In genomic region chr4:63706279-63706971, GRCm38 (mm10) we compare ENCODE assay signal across 27 mouse cellular contexts. TPM values are rescaled to one million over a fixed set of nuclear protein-coding genes. Genes with fewer than 3 reads are reported as not detected.
DNase-seq lines count a peak whose midpoint lies in the region; ATAC-seq and TF ChIP-seq lines count a peak whose summit lies in the region.
"Had no signal": no experiment of that assay in that cellular context is flagged by ENCODE, and none has a peak within 500 bp of the region (broad histone marks: within the 10 kb centered on the region; RNA-seq: fewer than 3 reads in every experiment).

No protein-coding gene starts in this region.

- TF ChIP-seq POLR2A in brain, embryonic 14.5 days (IDR thresholded peaks at IDR 0.05; ENCODE audit: borderline replicate concordance, extremely low read depth, insufficient read depth, insufficient read length, poor library complexity, severe bottlenecking): no peak

- no peak overlapping the region for H3K4me2 ChIP-seq in forebrain, embryonic 13.5 days
- H3K4me2 ChIP-seq in hindbrain, embryonic 16.5 days (ENCODE audit: low read length): no peak overlapping the region
- no peak overlapping the region for H3K4me2 ChIP-seq in midbrain, embryonic 15.5 days
- H3K4me2 ChIP-seq: embryonic facial prominence, embryonic 13.5 days; hindbrain, embryonic 15.5 days had no signal

- no peak for DNase-seq in forebrain, embryonic 10.5 days (ENCODE audit: extremely low spot score, low spot score)
- no peak for DNase-seq in hindbrain, embryonic 10.5 days (ENCODE audit: low spot score)
- peak; percentile 53 for DNase-seq in brain, embryonic 14.5 days (ENCODE audit: low read depth)
- DNase-seq in lung, postnatal 14 days: no peak
- DNase-seq: adrenal gland, postnatal 10 days; B cell, adult 2 months; cerebellum, adult 18-20 months; cerebellum, adult 9-11 months; cerebellum, postnatal 36 days; gastrocnemius, postnatal 36 days; heart, adult 18-20 months; heart, postnatal 10 days; kidney, adult 11 months had no signal

- H3K27ac ChIP-seq in forebrain, embryonic 13.5 days: peak overlapping the region; percentile 19
- H3K27ac ChIP-seq in forebrain, embryonic 10.5 days: no peak overlapping the region
- no peak overlapping the region for H3K27ac ChIP-seq in hindbrain, embryonic 16.5 days (ENCODE audit: low read depth, low read length)
- H3K27ac ChIP-seq in hindbrain, embryonic 10.5 days: no peak overlapping the region
- H3K27ac ChIP-seq in midbrain, embryonic 15.5 days: no peak overlapping the region
- H3K27ac ChIP-seq: embryonic facial prominence, embryonic 13.5 days; heart, embryonic 10.5 days; hindbrain, embryonic 15.5 days had no signal

- no peaks in the 10 kb centered on the region for H3K4me1 ChIP-seq in forebrain, embryonic 13.5 days
- H3K4me1 ChIP-seq in forebrain, embryonic 10.5 days: no peaks in the 10 kb centered on the region
- no peaks in the 10 kb centered on the region for H3K4me1 ChIP-seq in hindbrain, embryonic 16.5 days (ENCODE audit: control insufficient read depth, insufficient read depth, low read depth, low read length)
- no peaks in the 10 kb centered on the region for H3K4me1 ChIP-seq in hindbrain, embryonic 10.5 days (replicated peaks)
- H3K4me1 ChIP-seq in midbrain, embryonic 15.5 days: no peaks in the 10 kb centered on the region
- H3K4me1 ChIP-seq: embryonic facial prominence, embryonic 13.5 days; heart, embryonic 10.5 days; hindbrain, embryonic 15.5 days had no signal

- 60% methylated on average over 1 of the region's 1 CpGs for WGBS in forebrain, embryonic 13.5 days
- 91% methylated on average over 1 of the region's 1 CpGs for WGBS in forebrain, embryonic 10.5 days
- WGBS in hindbrain, embryonic 16.5 days: 58% methylated on average over 1 of the region's 1 CpGs
- WGBS in hindbrain, embryonic 10.5 days: 85% methylated on average over 1 of the region's 1 CpGs
- 47% methylated on average over 1 of the region's 1 CpGs for WGBS in midbrain, embryonic 15.5 days

- no peak overlapping the region for H3K9ac ChIP-seq in forebrain, embryonic 13.5 days
- H3K9ac ChIP-seq in hindbrain, embryonic 16.5 days (ENCODE audit: low read depth, low read length): no peak overlapping the region
- no peak overlapping the region for H3K9ac ChIP-seq in midbrain, embryonic 15.5 days
- H3K9ac ChIP-seq: embryonic facial prominence, embryonic 13.5 days; hindbrain, embryonic 15.5 days had no signal

- H3K36me3 ChIP-seq in forebrain, embryonic 13.5 days (ENCODE audit: poor library complexity, severe bottlenecking): no peaks in the 10 kb centered on the region
- no peaks in the 10 kb centered on the region for H3K36me3 ChIP-seq in forebrain, embryonic 10.5 days (replicated peaks)
- H3K36me3 ChIP-seq in hindbrain, embryonic 16.5 days (ENCODE audit: control insufficient read depth, insufficient read depth, low read length): no peaks in the 10 kb centered on the region
- H3K36me3 ChIP-seq in hindbrain, embryonic 10.5 days: no peaks in the 10 kb centered on the region
- no peaks in the 10 kb centered on the region for H3K36me3 ChIP-seq in midbrain, embryonic 15.5 days (replicated peaks)
- H3K36me3 ChIP-seq: embryonic facial prominence, embryonic 13.5 days; heart, embryonic 10.5 days; hindbrain, embryonic 15.5 days had no signal

- no peaks in the 10 kb centered on the region for H3K9me3 ChIP-seq in forebrain, embryonic 13.5 days (replicated peaks)
- no peaks in the 10 kb centered on the region for H3K9me3 ChIP-seq in forebrain, embryonic 10.5 days
- no peaks in the 10 kb centered on the region for H3K9me3 ChIP-seq in hindbrain, embryonic 16.5 days (ENCODE audit: control insufficient read depth, low read length)
- no peaks in the 10 kb centered on the region for H3K9me3 ChIP-seq in hindbrain, embryonic 10.5 days
- H3K9me3 ChIP-seq in midbrain, embryonic 15.5 days: no peaks in the 10 kb centered on the region
- H3K9me3 ChIP-seq: embryonic facial prominence, embryonic 13.5 days; heart, embryonic 10.5 days; hindbrain, embryonic 15.5 days had no signal

- H3K4me3 ChIP-seq in forebrain, embryonic 13.5 days: no peak overlapping the region
- H3K4me3 ChIP-seq in forebrain, embryonic 10.5 days: no peak overlapping the region
- H3K4me3 ChIP-seq in hindbrain, embryonic 16.5 days (ENCODE audit: low read length): no peak overlapping the region
- H3K4me3 ChIP-seq in hindbrain, embryonic 10.5 days: no peak overlapping the region
- H3K4me3 ChIP-seq in midbrain, embryonic 15.5 days: no peak overlapping the region
- H3K4me3 ChIP-seq: embryonic facial prominence, embryonic 13.5 days; heart, embryonic 10.5 days; hindbrain, embryonic 15.5 days had no signal

- ATAC-seq in forebrain, embryonic 13.5 days: peak; percentile 57; the same call in 1 of the 2 replicates
- ATAC-seq in hindbrain, embryonic 16.5 days: peak; percentile 63; the same call in 1 of the 2 replicates
- peak; percentile 79 for ATAC-seq in midbrain, embryonic 15.5 days (replicated peaks)
- no peak for ATAC-seq in megakaryocyte, adult 5-6 weeks (ENCODE audit: poor library complexity, severe bottlenecking)

- no peaks in the 10 kb centered on the region for H3K27me3 ChIP-seq in forebrain, embryonic 13.5 days
- no peaks in the 10 kb centered on the region for H3K27me3 ChIP-seq in forebrain, embryonic 10.5 days (ENCODE audit: poor library complexity, severe bottlenecking)
- H3K27me3 ChIP-seq in hindbrain, embryonic 16.5 days (replicated peaks; ENCODE audit: control insufficient read depth, insufficient read depth, low read length): no peaks in the 10 kb centered on the region
- H3K27me3 ChIP-seq in hindbrain, embryonic 10.5 days (ENCODE audit: insufficient read depth, poor library complexity, severe bottlenecking): no peaks in the 10 kb centered on the region
- H3K27me3 ChIP-seq in midbrain, embryonic 15.5 days (replicated peaks): no peaks in the 10 kb centered on the region
- H3K27me3 ChIP-seq: embryonic facial prominence, embryonic 13.5 days; hindbrain, embryonic 15.5 days had no signal

- TF ChIP-seq CTCF in brain, embryonic 14.5 days (IDR thresholded peaks at IDR 0.05; ENCODE audit: borderline replicate concordance, extremely low read depth, insufficient read depth, insufficient read length): no peak

RNA-seq across cellular contexts. Expression of gene Tnfsf15, which starts 38.5 kb away (rescaled TPM):
- polyA plus RNA-seq in forebrain, embryonic 13.5 days (2015; fragmentation: Nextera tagmentation; extraction: Ambion mirVana): not detected in 2 replicates
- polyA plus RNA-seq in forebrain, embryonic 10.5 days (2016; fragmentation: Nextera tagmentation; extraction: Ambion mirVana): not detected in 2 replicates
- polyA plus RNA-seq in hindbrain, embryonic 16.5 days (2015; fragmentation: Nextera tagmentation; extraction: Ambion mirVana): not detected in 2 replicates
- polyA plus RNA-seq in hindbrain, embryonic 10.5 days (2016; fragmentation: Nextera tagmentation; extraction: Ambion mirVana): not detected in 2 replicates
- 0.03 TPM in 1 of 2 replicates, not detected in the other for polyA plus RNA-seq in brain, embryonic 14.5 days (2012; rRNA removed)
- polyA plus RNA-seq in midbrain, embryonic 15.5 days (2015; fragmentation: Nextera tagmentation; extraction: Ambion mirVana): 0.05 TPM in 1 of 2 replicates, not detected in the other
- 0.13 TPM in 1 of 2 replicates, not detected in the other for total RNA-seq in megakaryocyte, adult 5-6 weeks (2015)
- total RNA-seq in megakaryocyte, adult 5-6 weeks (2017): 0.12 TPM in 1 of 2 replicates, not detected in the other
- total RNA-seq: gastrocnemius, postnatal 36 days; heart, adult 18-20 months; heart, postnatal 10 days; hematopoietic stem cell, adult 5-6 weeks; MEL had no signal
- polyA plus RNA-seq: embryonic facial prominence, embryonic 13.5 days; heart, embryonic 14.5 days had no signal

RNA-seq across cellular contexts. Expression of gene Gm11214, which starts 43.2 kb away (rescaled TPM):
- polyA plus RNA-seq in forebrain, embryonic 13.5 days (2015; fragmentation: Nextera tagmentation; extraction: Ambion mirVana): not detected in 2 replicates
- polyA plus RNA-seq in forebrain, embryonic 10.5 days (2016; fragmentation: Nextera tagmentation; extraction: Ambion mirVana): not detected in 2 replicates
- not detected in 2 replicates for polyA plus RNA-seq in hindbrain, embryonic 16.5 days (2015; fragmentation: Nextera tagmentation; extraction: Ambion mirVana)
- polyA plus RNA-seq in hindbrain, embryonic 10.5 days (2016; fragmentation: Nextera tagmentation; extraction: Ambion mirVana): not detected in 2 replicates
- polyA plus RNA-seq in brain, embryonic 14.5 days (2012; rRNA removed): not detected in 2 replicates
- polyA plus RNA-seq in midbrain, embryonic 15.5 days (2015; fragmentation: Nextera tagmentation; extraction: Ambion mirVana): not detected in 2 replicates
- not detected in 2 replicates for total RNA-seq in megakaryocyte, adult 5-6 weeks (2015)
- not detected in 2 replicates for total RNA-seq in megakaryocyte, adult 5-6 weeks (2017)
- total RNA-seq: adrenal gland, postnatal 10 days; adrenal gland, postnatal 4 days; gastrocnemius, adult 8-10 months; gastrocnemius, postnatal 36 days; heart, adult 18-20 months; heart, postnatal 10 days; hematopoietic stem cell, adult 5-6 weeks; MEL had no signal
- polyA plus RNA-seq: embryonic facial prominence, embryonic 13.5 days; frontal cortex, adult 2 months; heart, embryonic 10.5 days; heart, embryonic 14.5 days; hindbrain, embryonic 15.5 days; intestine, embryonic 14.5 days had no signal
